Mouse (Mus musculus): ENCODE measurements at regions not wholly inside any gene's neighbourhood (a gene's known extent, or its start where the extent isn't known, plus 50 kb on each side); places are given as distances from the start of the nearest gene placed in this dataset.
"Not testable (repeated sequence)": the region's sequence is repeated elsewhere in the genome, so short reads cannot be mapped to it uniquely, and the experiment has no call there.

GRCm38 (mm10) chr13:62293331-62293730 lies 89.6 kb downstream of the Gm3604 start:
- not testable (repeated sequence) for DNase-seq (ENCODE audit: low spot score); H3K36me3 ChIP-seq; H3K27ac ChIP-seq (replicated peaks); H3K27me3 ChIP-seq (ENCODE audit: low read depth, poor library complexity, severe bottlenecking); H3K4me1 ChIP-seq; H3K4me3 ChIP-seq
- WGBS: 93% methylated on average over 9 of the region's 9 CpGs
- H3K9me3 ChIP-seq (replicated peaks): peaks cover 33% of the 10 kb centered on the region

GRCm38 (mm10) chr13:62286891-62287290 lies 96.1 kb downstream of the Gm3604 start:
- no peaks in the 10 kb centered on the region for H3K27me3 ChIP-seq (ENCODE audit: low read depth, poor library complexity, severe bottlenecking)
- no peaks in the 10 kb centered on the region for H3K4me1 ChIP-seq
- DNase-seq (ENCODE audit: low spot score): no peak
- 81% methylated on average over 1 of the region's 1 CpGs for whole genome bisulfite sequencing
- peaks cover 63% of the 10 kb centered on the region for H3K9me3 ChIP-seq (replicated peaks)
- no peak overlapping the region for H3K4me3 ChIP-seq
- H3K27ac ChIP-seq (replicated peaks): no peak overlapping the region
- H3K36me3 ChIP-seq: no peaks in the 10 kb centered on the region

Measured in midbrain, embryonic 10.5 days (tissue).